Mouse (Mus musculus) limb, embryonic 11.5 days (tissue): ENCODE measurements at regions not wholly inside any gene's neighbourhood (a gene's known extent, or its start where the extent isn't known, plus 50 kb on each side); places are given as distances from the start of the nearest gene placed in this dataset.

Experiments used
- ATAC-seq: fragments of 200-750 bp; cut with Nextera tagmentation; 2 replicates; pipeline ENCODE4 v1.8.0; 2017; ENCODE audit warnings: low read depth; ENCODE audit not compliant: insufficient number of reproducible peaks, low FRiP score, low TSS enrichment
- DNase-seq: peaks from one replicate; pipeline ENCODE4 v3.0.0-alpha.2; 2015; ENCODE audit warnings: low spot score
- H3K27ac ChIP-seq: fragments of 300-500 bp; sonication (generic); replicated peaks from 2 replicates; pipeline ENCODE4 v1.5.1; 2014; ENCODE audit warnings: low read depth, mild to moderate bottlenecking, low read length
- H3K27me3 ChIP-seq: fragments of 300-500 bp; sonication (generic); 2 replicates; pipeline ENCODE4 v1.6.1; 2014; ENCODE audit warnings: mild to moderate bottlenecking, low read length, mixed read lengths; ENCODE audit not compliant: control insufficient read depth, insufficient read depth
- H3K36me3 ChIP-seq: fragments of 300-500 bp; sonication (generic); 2 replicates; pipeline ENCODE4 v1.6.1; 2014; ENCODE audit warnings: mild to moderate bottlenecking, low read length, moderate library complexity, mixed read lengths; ENCODE audit not compliant: control insufficient read depth, insufficient read depth
- H3K4me1 ChIP-seq: fragments of 300-500 bp; sonication (generic); 2 replicates; pipeline ENCODE4 v1.6.1; 2014; ENCODE audit warnings: low read length, mixed read lengths; ENCODE audit not compliant: control insufficient read depth, insufficient read depth
- H3K4me2 ChIP-seq: fragments of 300-500 bp; sonication (generic); 2 replicates; pipeline ENCODE4 v1.6.1; 2014; ENCODE audit warnings: low read depth, mild to moderate bottlenecking, moderate library complexity; ENCODE audit not compliant: severe bottlenecking
- H3K4me3 ChIP-seq: fragments of 300-500 bp; sonication (generic); 2 replicates; pipeline ENCODE4 v1.5.1; 2014; ENCODE audit warnings: low read depth, low read length
- H3K9ac ChIP-seq: fragments of 300-500 bp; sonication (generic); 2 replicates; pipeline ENCODE4 v1.6.1; 2014; ENCODE audit warnings: mild to moderate bottlenecking, low read length
- H3K9me3 ChIP-seq: fragments of 300-500 bp; sonication (generic); 2 replicates; pipeline ENCODE4 v1.6.1; 2016; ENCODE audit warnings: low read length; ENCODE audit not compliant: control insufficient read depth
- WGBS: fragments of 180-500 bp; shearing (Covaris S2); extraction: QIAGEN DNeasy Blood & Tissue Kit; methylation state at CpG from one replicate; pipeline ENCODE4 v1.1.7; 2014; 5-methylcytosine and 5-hydroxymethylcytosine counted together

- no peaks in the 10 kb centered on the region for H3K9me3 ChIP-seq
Observed at GRCm38 (mm10) chr11:19709337-19709736, 214.8 kb upstream of the Spred2 start.

GRCm38 (mm10) chr11:19713091-19713490 lies 211.1 kb upstream of the Spred2 start:
- DNase-seq: no peak
- 0 out of 2 replicates have a peak, but pooled peaks cover 2% of the 10 kb centered on the region for H3K4me1 ChIP-seq
- no peak overlapping the region for H3K27ac ChIP-seq
- no peak overlapping the region for H3K9ac ChIP-seq
- H3K4me2 ChIP-seq: no peak overlapping the region
- H3K36me3 ChIP-seq: no peaks in the 10 kb centered on the region
- H3K4me3 ChIP-seq: no peak overlapping the region
- 67% methylated on average over 8 of the region's 8 CpGs for WGBS
- no peaks in the 10 kb centered on the region for H3K27me3 ChIP-seq
- no peak for ATAC-seq
- H3K9me3 ChIP-seq: no peaks in the 10 kb centered on the region

More at GRCm38 (mm10) chr11:19709337-19709736, 214.8 kb upstream of the Spred2 start:
- no peak overlapping the region for H3K27ac ChIP-seq
- H3K4me3 ChIP-seq: no peak overlapping the region
- DNase-seq: no peak
- no peak overlapping the region for H3K4me2 ChIP-seq
- no peaks in the 10 kb centered on the region for H3K4me1 ChIP-seq
- no peak overlapping the region for H3K9ac ChIP-seq
- WGBS: 66% methylated on average over 8 of the region's 8 CpGs
- H3K36me3 ChIP-seq: no peaks in the 10 kb centered on the region
- no peak for ATAC-seq
- H3K27me3 ChIP-seq: no peaks in the 10 kb centered on the region

- H3K4me1 ChIP-seq: 0 out of 2 replicates have a peak, but pooled peaks cover 2% of the 10 kb centered on the region
- WGBS: 80% methylated on average over 20 of the region's 20 CpGs
- no peak overlapping the region for H3K4me2 ChIP-seq
- H3K9ac ChIP-seq: no peak overlapping the region
- DNase-seq (no peak), ATAC-seq (no peak)
- H3K27ac ChIP-seq: no peak overlapping the region
- H3K27me3 ChIP-seq: no peaks in the 10 kb centered on the region
- no peaks in the 10 kb centered on the region for H3K36me3 ChIP-seq
- no peaks in the 10 kb centered on the region for H3K9me3 ChIP-seq
- no peak overlapping the region for H3K4me3 ChIP-seq
Observed at GRCm38 (mm10) chr11:19713597-19713996, 210.6 kb upstream of the Spred2 start.

GRCm38 (mm10) chr11:19714211-19714610 lies 210.0 kb upstream of the Spred2 start:
- H3K4me3 ChIP-seq: no peak overlapping the region
- H3K36me3 ChIP-seq: no peaks in the 10 kb centered on the region
- no peak overlapping the region for H3K27ac ChIP-seq
- 20% methylated on average over 5 of the region's 5 CpGs for WGBS
- no peaks in the 10 kb centered on the region for H3K9me3 ChIP-seq
- H3K9ac ChIP-seq: no peak overlapping the region
- no peak for DNase-seq
- no peak overlapping the region for H3K4me2 ChIP-seq
- no peak for ATAC-seq
- H3K27me3 ChIP-seq: no peaks in the 10 kb centered on the region
- H3K4me1 ChIP-seq: 0 out of 2 replicates have a peak, but pooled peaks cover 2% of the 10 kb centered on the region

- no peaks in the 10 kb centered on the region for H3K27me3 ChIP-seq
- no peaks in the 10 kb centered on the region for H3K9me3 ChIP-seq
- H3K9ac ChIP-seq: no peak overlapping the region
- DNase-seq (no peak), ATAC-seq (no peak)
- H3K4me2 ChIP-seq: no peak overlapping the region
- no peak overlapping the region for H3K4me3 ChIP-seq
- 18% methylated on average over 8 of the region's 8 CpGs for WGBS
- H3K27ac ChIP-seq: no peak overlapping the region
- 0 out of 2 replicates have a peak, but pooled peaks cover 2% of the 10 kb centered on the region for H3K4me1 ChIP-seq
- no peaks in the 10 kb centered on the region for H3K36me3 ChIP-seq
Observed at GRCm38 (mm10) chr11:19714888-19715595, 209.1 kb upstream of the Spred2 start.

GRCm38 (mm10) chr11:19718165-19718564 lies 206.0 kb upstream of the Spred2 start:
- Histone ChIP-seq H3K4me1 (0 out of 2 replicates have a peak, but pooled peaks cover 2% of the 10 kb centered on the region), H3K9ac (no peak overlapping the region), H3K36me3 (no peaks in the 10 kb centered on the region), H3K27ac (no peak overlapping the region), H3K4me3 (no peak overlapping the region), H3K4me2 (no peak overlapping the region), H3K27me3 (no peaks in the 10 kb centered on the region), H3K9me3 (no peaks in the 10 kb centered on the region)
- 96% methylated on average over 9 of the region's 9 CpGs for WGBS
- DNase-seq: no peak
- ATAC-seq: no peak

- 91% methylated on average over 8 of the region's 8 CpGs for WGBS
- H3K4me2 ChIP-seq: no peak overlapping the region
- no peak overlapping the region for H3K9ac ChIP-seq
- no peaks in the 10 kb centered on the region; the same call in 1 of the 2 replicates for H3K9me3 ChIP-seq
- no peak overlapping the region for H3K27ac ChIP-seq
- no peaks in the 10 kb centered on the region for H3K27me3 ChIP-seq
- no peak for DNase-seq
- no peaks in the 10 kb centered on the region for H3K4me1 ChIP-seq
- ATAC-seq: no peak
- H3K4me3 ChIP-seq: no peak overlapping the region
- H3K36me3 ChIP-seq: no peaks in the 10 kb centered on the region
Observed at GRCm38 (mm10) chr11:19729031-19729430, 195.1 kb upstream of the Spred2 start.

GRCm38 (mm10) chr11:19730747-19731146 lies 193.4 kb upstream of the Spred2 start:
- H3K9ac ChIP-seq: no peak overlapping the region
- H3K36me3 ChIP-seq: no peaks in the 10 kb centered on the region
- DNase-seq: no peak
- no peak overlapping the region for H3K4me2 ChIP-seq
- no peak for ATAC-seq
- no peak overlapping the region for H3K4me3 ChIP-seq
- no peaks in the 10 kb centered on the region for H3K27me3 ChIP-seq
- no peaks in the 10 kb centered on the region for H3K4me1 ChIP-seq
- no peak overlapping the region for H3K27ac ChIP-seq
- 94% methylated on average over 5 of the region's 5 CpGs for WGBS
- H3K9me3 ChIP-seq: no peaks in the 10 kb centered on the region; the same call in 1 of the 2 replicates
